Mouse (Mus musculus) MEL (cell line): ENCODE data around the gene Ncoa5. TPM values are rescaled to one million over a fixed set of nuclear protein-coding genes. Genes with fewer than 3 reads are reported as not detected.

Source experiments
- DNase-seq: peaks from one replicate; pipeline ENCODE4 v3.0.0; 2011; ENCODE audit warnings: low read depth, low spot score
- H3K27ac ChIP-seq: 2 replicates; pipeline ENCODE4 v1.5.1; 2012; ENCODE audit warnings: low read depth, mild to moderate bottlenecking, control low read depth, low read length, moderate library complexity; ENCODE audit not compliant: control insufficient read depth
- H3K27me3 ChIP-seq, 2 experiments: fragments of 150-350 bp in 1 of 2; sonication (generic) in 1 of 2; 2 replicates each; pipeline ENCODE4 v1.6.1; 2012; ENCODE audit warnings: low read length in 2 of 2, mild to moderate bottlenecking in 2 of 2, improper control_type of control experiment in 1 of 2, moderate library complexity in 1 of 2; ENCODE audit not compliant: insufficient read depth in 2 of 2, control insufficient read depth in 1 of 2
- H3K36me3 ChIP-seq, 2 experiments: 2 replicates each; pipeline ENCODE4 v1.6.1; 2012 to 2014; ENCODE audit warnings: low read length in 2 of 2, improper control_type of control experiment in 1 of 2, inconsistent platforms in 1 of 2, mild to moderate bottlenecking in 1 of 2; ENCODE audit not compliant: insufficient read depth in 2 of 2, control insufficient read depth in 1 of 2
- H3K4me1 ChIP-seq, 2 experiments: fragments of 150-350 bp in 1 of 2; sonication (generic) in 1 of 2; 2 replicates each; pipeline ENCODE4 v1.6.1; 2012; ENCODE audit warnings: low read length in 2 of 2, improper control_type of control experiment in 1 of 2, mild to moderate bottlenecking in 1 of 2; ENCODE audit not compliant: insufficient read depth in 2 of 2, control insufficient read depth in 1 of 2
- H3K4me3 ChIP-seq, 2 experiments: fragments of 150-350 bp in 1 of 2; sonication (generic) in 1 of 2; 2 replicates each; pipeline ENCODE4 v1.5.1; 2012; ENCODE audit warnings: low read depth in 2 of 2, low read length in 2 of 2, mild to moderate bottlenecking in 2 of 2, moderate library complexity in 2 of 2, control low read depth in 1 of 2, improper control_type of control experiment in 1 of 2; ENCODE audit not compliant: control insufficient read depth in 1 of 2, insufficient read depth in 1 of 2
- H3K79me2 ChIP-seq: 2 replicates; pipeline ENCODE4 v1.6.1; 2012; ENCODE audit warnings: mild to moderate bottlenecking, low read length, moderate library complexity; ENCODE audit not compliant: control insufficient read depth, poor library complexity, insufficient read depth
- H3K9ac ChIP-seq: 2 replicates; pipeline ENCODE4 v1.6.1; 2012; ENCODE audit warnings: low read depth, mild to moderate bottlenecking, control low read depth, low read length, moderate library complexity; ENCODE audit not compliant: control insufficient read depth, poor library complexity, severe bottlenecking
- H3K9me3 ChIP-seq: fragments of 150-350 bp; sonication (generic); replicated peaks from 2 replicates; pipeline ENCODE4 v1.6.1; 2012; ENCODE audit warnings: mild to moderate bottlenecking, low read length, improper control_type of control experiment, moderate library complexity; ENCODE audit not compliant: insufficient read depth
- CHD1 ChIP-seq: IDR thresholded peaks from 2 replicates; pipeline ENCODE4 v1.6.1; 2012; ENCODE audit warnings: low read depth, mild to moderate bottlenecking, inconsistent platforms, low read length, improper control_type of control experiment
- CTCF ChIP-seq, 3 experiments: IDR thresholded peaks in 2 of 3; conservative IDR thresholded peaks in 1 of 3; 2 replicates each; pipeline ENCODE4 v1.5.1; 2011 to 2012; ENCODE audit warnings: low read length in 3 of 3, low read depth in 2 of 3, mild to moderate bottlenecking in 2 of 3, improper control_type of control experiment in 1 of 3, inconsistent platforms in 1 of 3, mixed read lengths in 1 of 3, moderate library complexity in 1 of 3; ENCODE audit not compliant: control insufficient read depth in 1 of 3, insufficient read depth in 1 of 3, poor library complexity in 1 of 3, severe bottlenecking in 1 of 3
- E2F4 ChIP-seq: IDR thresholded peaks from 2 replicates; pipeline ENCODE4 v1.6.1; 2011; ENCODE audit warnings: low read depth, low read length, improper control_type of control experiment, borderline replicate concordance
- ELF1 ChIP-seq: IDR thresholded peaks from 2 replicates; pipeline ENCODE4 v1.6.1; 2014; ENCODE audit warnings: low read depth, mild to moderate bottlenecking, inconsistent platforms, low read length, improper control_type of control experiment, moderate library complexity
- EP300 ChIP-seq, 2 experiments: IDR thresholded peaks; 2 replicates each; pipeline ENCODE4 v1.6.1; 2011; ENCODE audit warnings: improper control_type of control experiment in 2 of 2, low read length in 2 of 2, low read depth in 1 of 2, mild to moderate bottlenecking in 1 of 2
- ETS1 ChIP-seq: IDR thresholded peaks from 2 replicates; pipeline ENCODE4 v1.6.1; 2012; ENCODE audit warnings: low read depth, mild to moderate bottlenecking, inconsistent platforms, low read length, improper control_type of control experiment, moderate library complexity
- HCFC1 ChIP-seq: IDR thresholded peaks from 2 replicates; pipeline ENCODE4 v1.6.1; 2012; ENCODE audit warnings: low read depth, mild to moderate bottlenecking, inconsistent platforms, low read length, improper control_type of control experiment, moderate library complexity
- MAX ChIP-seq: IDR thresholded peaks from 2 replicates; pipeline ENCODE4 v1.6.1; 2011; ENCODE audit warnings: low read length, improper control_type of control experiment
- MAZ ChIP-seq: IDR thresholded peaks from 2 replicates; pipeline ENCODE4 v1.6.1; 2012; ENCODE audit warnings: low read depth, mild to moderate bottlenecking, inconsistent platforms, low read length, improper control_type of control experiment
- MXI1 ChIP-seq: IDR thresholded peaks from 2 replicates; pipeline ENCODE4 v1.6.1; 2011; ENCODE audit warnings: mild to moderate bottlenecking, low read depth, low read length, improper control_type of control experiment
- MYC ChIP-seq: IDR thresholded peaks from 2 replicates; pipeline ENCODE4 v1.6.1; 2011; ENCODE audit warnings: low read depth, mild to moderate bottlenecking, low read length, improper control_type of control experiment, moderate library complexity
- NELFE ChIP-seq: IDR thresholded peaks from 2 replicates; pipeline ENCODE4 v1.6.1; 2011; ENCODE audit warnings: low read depth, low read length, improper control_type of control experiment
- NRF1 ChIP-seq: IDR thresholded peaks from 2 replicates; pipeline ENCODE4 v1.6.1; 2014; ENCODE audit warnings: low read depth, mild to moderate bottlenecking, inconsistent platforms, low read length, improper control_type of control experiment, moderate library complexity; ENCODE audit not compliant: poor library complexity, insufficient read depth, severe bottlenecking
- POLR2A ChIP-seq, 2 experiments: IDR thresholded peaks; 2 replicates each; pipeline ENCODE4 v1.6.1; 2011 to 2012; ENCODE audit warnings: low read length in 2 of 2, mild to moderate bottlenecking in 2 of 2, control low read depth in 1 of 2, improper control_type of control experiment in 1 of 2, low read depth in 1 of 2, moderate library complexity in 1 of 2; ENCODE audit not compliant: control insufficient read depth in 1 of 2, insufficient read depth in 1 of 2, poor library complexity in 1 of 2
- POLR2AphosphoS2 ChIP-seq: IDR thresholded peaks from 2 replicates; pipeline ENCODE4 v1.6.1; 2011; ENCODE audit warnings: low read length, improper control_type of control experiment
- SIN3A ChIP-seq: IDR thresholded peaks from 2 replicates; pipeline ENCODE4 v1.6.1; 2012; ENCODE audit warnings: low read length, improper control_type of control experiment, inconsistent platforms
- TCF12 ChIP-seq: IDR thresholded peaks from 2 replicates; pipeline ENCODE4 v1.6.1; 2014; ENCODE audit warnings: low read depth, mild to moderate bottlenecking, inconsistent platforms, low read length, improper control_type of control experiment, moderate library complexity
- UBTF ChIP-seq: IDR thresholded peaks from 2 replicates; pipeline ENCODE4 v1.6.1; 2012; ENCODE audit warnings: low read depth, mild to moderate bottlenecking, inconsistent platforms, low read length, improper control_type of control experiment, moderate library complexity, borderline replicate concordance; ENCODE audit not compliant: insufficient read depth
- ZMIZ1 ChIP-seq: IDR thresholded peaks from 2 replicates; pipeline ENCODE4 v1.6.1; 2012; ENCODE audit warnings: low read depth, mild to moderate bottlenecking, inconsistent platforms, low read length, improper control_type of control experiment, moderate library complexity
- polyA plus RNA-seq, 2 experiments: library from polyadenylated mRNA; stranded (reverse) in 1 of 2; unstranded in 1 of 2; fragments of >175 nt in 1 of 2; fragments of >200 nt in 1 of 2; gene quantifications; 2 replicates each; pipeline versions ENCODE4 v1.2.1 to v1.2.4; 2012; ENCODE audit warnings: low replicate concordance in 2 of 2, low read depth in 1 of 2; ENCODE audit not compliant: insufficient read length in 2 of 2, insufficient read depth in 1 of 2, missing spikeins in 1 of 2
- total RNA-seq: library from RNA; depleted of rRNA; stranded (reverse); fragments of 300-350 nt; gene quantifications from 2 replicates; pipeline ENCODE4 v1.2.3, GENCODE M21; 2012; rRNA removed

Gene Ncoa5
- total RNA-seq (35.1 and 35.8 TPM in 2 replicates), polyA plus RNA-seq (10 to 100 TPM; 61.0 to 76.6 TPM)

DNA sequence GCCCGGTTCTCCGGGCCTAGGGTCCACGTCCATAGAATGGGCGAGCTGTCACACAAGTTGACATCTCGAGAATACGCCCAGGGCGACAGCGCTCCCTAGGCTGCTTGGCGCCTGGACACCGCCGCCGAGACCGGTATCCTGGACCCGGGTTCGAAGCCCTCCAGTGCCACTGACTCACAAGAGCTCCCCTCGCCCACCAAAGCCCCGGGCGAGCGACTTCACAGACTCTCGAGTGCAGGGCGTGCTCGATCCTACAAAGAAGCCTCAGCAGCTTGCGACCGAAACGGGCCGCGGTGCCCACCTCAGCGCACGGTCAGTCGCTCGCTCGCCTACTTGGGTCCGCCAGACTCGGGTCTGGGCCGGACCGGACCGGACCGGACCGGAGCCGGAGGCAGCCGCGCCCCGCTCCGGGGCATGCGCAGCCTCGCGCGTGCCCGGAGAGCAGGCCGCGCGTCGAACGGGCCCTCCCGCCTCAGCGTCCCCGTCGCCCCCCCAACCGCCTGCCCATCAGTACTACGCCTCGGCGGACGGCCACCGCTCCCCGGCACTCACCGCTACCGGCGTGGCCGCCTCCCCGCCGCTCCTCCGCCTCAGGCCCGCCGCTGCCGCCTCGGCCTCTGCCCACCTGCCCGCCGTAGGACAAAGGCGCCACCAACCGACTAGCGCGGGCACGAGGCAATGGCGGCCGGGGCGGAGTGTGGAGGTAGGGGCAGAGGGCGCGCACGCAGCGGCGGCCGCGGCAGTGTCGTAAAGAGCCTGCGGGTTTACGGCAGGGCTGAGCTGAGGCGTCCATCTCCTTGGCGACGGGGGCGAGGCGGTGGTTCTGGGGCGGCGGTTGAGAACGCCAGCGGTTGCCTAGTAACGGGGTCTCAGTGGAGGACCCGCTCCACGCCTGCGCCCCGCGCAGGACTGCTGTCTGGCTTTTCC lies at the start of gene Ncoa5:
Gene Ncoa5 (minus strand): TSS at position 737 of the 927 bp plus-strand sequence.
- H3K4me1 ChIP-seq, result peaks cover 3 to 12% of the 10 kb centered on the region in 2 experiments
- H3K79me2 ChIP-seq, result peaks cover 40% of the 10 kb centered on the region
- peaks cover 0 to 4% of the 10 kb centered on the region in 2 experiments; a peak in 1 of 4 replicates for H3K27me3 ChIP-seq
- H3K27ac ChIP-seq, result peak within 1 kb of the TSS; percentile 36
- TF ChIP-seq MXI1 (peak; percentile 96), MAX (0 out of 2 replicates have a peak, but pooled peaks have one; percentile 64), POLR2A (IDR thresholded peaks at IDR 0.05; ENCODE audit: control insufficient read depth in 1 of 2, insufficient read depth in 1 of 2, low read depth in 1 of 2, low read length in 2 of 2, poor library complexity in 1 of 2) (peak; percentile 84 to 87), ETS1 (no peak), CHD1 (0 out of 2 replicates have a peak, but pooled peaks have one; percentile 3), ELF1 (peak; percentile 65), HCFC1 (peak; percentile 90), NELFE (peak; percentile 82), EP300 (IDR thresholded peaks at IDR 0.05; ENCODE audit: low read depth in 1 of 2, low read length in 2 of 2) (no peak), UBTF (no peak), NRF1 (peak; percentile 73), MYC (peak; percentile 66; the same call in 1 of the 2 replicates), TCF12 (peak; percentile 44; the same call in 1 of the 2 replicates), E2F4 (no peak), MAZ (peak; percentile 71; the same call in 1 of the 2 replicates), CTCF (IDR thresholded peaks at IDR 0.05 in 2 of 3, conservative IDR thresholded peaks at IDR 0.05 in 1 of 3; ENCODE audit: control insufficient read depth in 1 of 3, insufficient read depth in 1 of 3, low read depth in 2 of 3, low read length in 3 of 3, poor library complexity in 1 of 3, severe bottlenecking in 1 of 3) (peak in 1 of 3 experiments; percentile 21; a peak in 3 of 6 replicates), ZMIZ1 (peak; percentile 33; the same call in 1 of the 2 replicates), POLR2AphosphoS2 (peak; percentile 66; the same call in 1 of the 2 replicates), SIN3A (peak; percentile 99)
- peaks cover 0 to 24% of the 10 kb centered on the region in 2 experiments; a peak in 3 of 4 replicates for H3K36me3 ChIP-seq
- H3K4me3 ChIP-seq, result peak within 1 kb of the TSS; percentile 91 to 92
- peak; percentile 97 for DNase-seq
- no peaks in the 10 kb centered on the region for H3K9me3 ChIP-seq
- H3K9ac ChIP-seq, result peak within 1 kb of the TSS; percentile 95
